Mouse (Mus musculus): Measurements from ENCODE around the gene Kmt2e. TPM values are rescaled to one million over a fixed set of nuclear protein-coding genes. Genes with fewer than 3 reads are reported as not detected.

Gene Kmt2e
- total and polyA plus RNA-seq, 3 experiments, result 7.2 to 29.7 (median 21.3) TPM

DNA sequence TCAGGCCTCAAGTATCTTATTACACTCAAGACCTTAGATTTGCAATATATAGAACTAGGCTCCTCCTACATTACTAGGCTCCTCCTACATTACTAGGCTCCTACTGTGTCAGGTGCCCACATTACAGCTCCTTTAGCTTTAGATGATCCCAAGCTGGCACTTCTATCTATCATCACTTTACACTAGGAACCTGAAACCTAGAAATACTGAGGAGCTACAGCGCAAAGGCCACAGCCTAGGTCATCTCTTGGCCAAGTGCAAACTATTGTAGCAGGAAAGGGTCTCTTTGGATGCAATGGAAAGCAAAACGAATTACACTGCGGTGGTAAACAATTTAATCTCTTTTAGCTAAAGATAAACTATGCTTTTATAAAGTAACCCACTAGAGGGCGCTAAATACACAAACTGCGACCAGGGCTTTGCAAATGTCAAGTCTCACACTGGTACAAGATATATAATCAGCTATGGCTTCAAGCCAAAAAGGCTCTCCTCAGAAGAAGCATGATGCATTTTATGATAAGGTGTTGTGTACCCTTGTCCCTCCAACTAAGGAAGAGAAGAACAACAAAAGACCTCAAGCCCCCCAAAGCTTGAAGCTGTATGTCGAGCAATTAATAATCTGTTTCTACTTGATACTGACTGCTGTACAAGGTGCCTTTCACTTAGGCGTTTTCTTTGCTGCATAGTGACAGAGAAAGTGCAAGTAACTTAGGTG lies 18.5 kb upstream of the Kmt2e start (continued):
- TF ChIP-seq ZKSCAN1 (IDR thresholded peaks at IDR 0.05; ENCODE audit: borderline replicate concordance, low read depth, low read length) (no peak), ZNF384 (IDR thresholded peaks at IDR 0.05; ENCODE audit: low read depth, low read length) (no peak), MAFK (IDR thresholded peaks at IDR 0.05; ENCODE audit: insufficient replicate concordance, low read length) (0 out of 2 replicates have a peak, but pooled peaks have one; percentile 28), EP300 (IDR thresholded peaks at IDR 0.05; ENCODE audit: low read length) (peak; percentile 47), RCOR1 (conservative IDR thresholded peaks at IDR 0.05; ENCODE audit: low read depth, low read length) (no peak), HCFC1 (IDR thresholded peaks at IDR 0.05; ENCODE audit: low read depth, low read length) (no peak), ZC3H11A (IDR thresholded peaks at IDR 0.05; ENCODE audit: low read depth, low read length) (no peak), CHD1 (IDR thresholded peaks at IDR 0.05; ENCODE audit: low read depth, low read length) (no peak), MAZ (IDR thresholded peaks at IDR 0.05; ENCODE audit: low read depth, low read length) (no peak), GABPA (IDR thresholded peaks at IDR 0.05; ENCODE audit: insufficient replicate concordance, low read depth, low read length) (no peak), CHD2 (IDR thresholded peaks at IDR 0.05; ENCODE audit: low read length) (no peak), TCF12 (IDR thresholded peaks at IDR 0.05; ENCODE audit: low read depth, low read length) (0 out of 2 replicates have a peak, but pooled peaks have one; percentile 0), CTCF (conservative IDR thresholded peaks at IDR 0.05 in 1 of 2, IDR thresholded peaks at IDR 0.05 in 1 of 2; ENCODE audit: low read depth in 2 of 2, low read length in 2 of 2) (peak; percentile 67 to 70), NRF1 (IDR thresholded peaks at IDR 0.05; ENCODE audit: low read depth, low read length) (no peak), MAX (IDR thresholded peaks at IDR 0.05; ENCODE audit: low read length) (peak; percentile 73), POLR2A (IDR thresholded peaks at IDR 0.05; ENCODE audit: low read depth, low read length) (no peak)

DNA sequence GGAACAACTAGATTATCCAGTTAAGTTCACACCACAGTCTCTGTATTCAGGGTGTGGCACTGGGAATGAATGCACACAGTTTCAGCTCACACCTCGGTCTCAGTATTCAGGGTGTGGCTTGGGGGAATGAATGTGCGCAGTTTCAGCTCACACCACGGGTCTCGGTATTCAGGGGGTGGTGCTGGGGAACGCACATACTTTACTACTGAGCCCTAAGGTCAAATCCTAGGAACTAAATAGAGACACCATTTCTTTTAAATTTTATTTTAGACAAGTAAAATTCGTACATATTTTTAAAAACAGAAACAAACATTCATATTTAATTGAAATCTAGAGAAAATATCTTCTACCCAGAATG lies 18.0 kb upstream of the Kmt2e start:
- no peaks in the 10 kb centered on the region for H3K27me3 ChIP-seq (replicated peaks)
- H3K36me3 ChIP-seq (replicated peaks in 1 of 2; ENCODE audit: control insufficient read depth in 1 of 2, insufficient read depth in 1 of 2, low read length in 1 of 2), result peaks cover 2 to 11% of the 10 kb centered on the region in 2 experiments
- in situ Hi-C loops (cut with MboI; ENCODE audit: low pct_ligation_motif_present, low pct_unique_long_range_greater_than_20kb, low sequenced_read_pairs), result loop anchor here (5.0 to 25.0 kb wide), 2 partner anchors 36 to 646 kb away; no protein-coding TSS in a partner anchor
- peak overlapping the region; percentile 14 to 79 (median 27) for H3K4me3 ChIP-seq (replicated peaks in 1 of 3; ENCODE audit: low read depth in 2 of 3, low read length in 2 of 3, poor library complexity in 1 of 3)
- dilution Hi-C loops (cut with MboI; ENCODE audit: extremely low pct_ligation_motif_present, extremely low pct_unique_long_range_greater_than_20kb, low sequenced_read_pairs), result no loop called here
- H3K4me2 ChIP-seq (ENCODE audit: insufficient read depth, low read depth, poor library complexity, severe bottlenecking), result peak overlapping the region; percentile 72
- no peaks in the 10 kb centered on the region for H3K9me3 ChIP-seq (replicated peaks; ENCODE audit: low read length)
- H3K79me2 ChIP-seq (replicated peaks; ENCODE audit: control insufficient read depth, extremely low read depth, insufficient read depth, poor library complexity, severe bottlenecking), result peaks cover 86% of the 10 kb centered on the region
- peak overlapping the region; percentile 68 for H3K9ac ChIP-seq (ENCODE audit: insufficient read depth, low read depth)
- H3K27ac ChIP-seq (ENCODE audit: insufficient read depth, low read depth), result peak overlapping the region; percentile 86
- H3K4me1 ChIP-seq (ENCODE audit: control insufficient read depth in 1 of 2, insufficient read depth in 2 of 2), result peaks cover 19 to 73% of the 10 kb centered on the region in 2 experiments
- DNase-seq (ENCODE audit: extremely low read depth), result peak; percentile 77
- TF ChIP-seq EP300 (IDR thresholded peaks at IDR 0.05; ENCODE audit: low read length) (no peak), JUN (IDR thresholded peaks at IDR 0.05; ENCODE audit: insufficient read depth, low read depth, low read length) (no peak), PAX5 (IDR thresholded peaks at IDR 0.05; ENCODE audit: low read length) (no peak), MAFK (IDR thresholded peaks at IDR 0.05; ENCODE audit: insufficient replicate concordance, low read length) (0 out of 2 replicates have a peak, but pooled peaks have one; percentile 0), TCF12 (IDR thresholded peaks at IDR 0.05; ENCODE audit: low read depth, low read length) (peak; percentile 50; the same call in 1 of the 2 replicates), ELF1 (IDR thresholded peaks at IDR 0.05; ENCODE audit: low read depth, low read length) (no peak), ZNF384 (IDR thresholded peaks at IDR 0.05; ENCODE audit: low read depth, low read length) (no peak), SIN3A (IDR thresholded peaks at IDR 0.05; ENCODE audit: low read length) (peak; percentile 62), POLR2A (IDR thresholded peaks at IDR 0.05; ENCODE audit: low read depth, low read length) (peak; percentile 46), ETS1 (conservative IDR thresholded peaks at IDR 0.05; ENCODE audit: low read depth, low read length) (no peak), GABPA (IDR thresholded peaks at IDR 0.05; ENCODE audit: insufficient replicate concordance, low read depth, low read length) (no peak), NRF1 (IDR thresholded peaks at IDR 0.05; ENCODE audit: low read depth, low read length) (peak; percentile 49; the same call in 1 of the 2 replicates), ZMIZ1 (IDR thresholded peaks at IDR 0.05; ENCODE audit: low read depth, low read length) (peak; percentile 77; the same call in 1 of the 2 replicates), ZC3H11A (IDR thresholded peaks at IDR 0.05; ENCODE audit: low read depth, low read length) (no peak), JUND (conservative IDR thresholded peaks at IDR 0.05; ENCODE audit: low read depth, low read length) (no peak), RCOR1 (conservative IDR thresholded peaks at IDR 0.05; ENCODE audit: low read depth, low read length) (no peak), KAT2A (IDR thresholded peaks at IDR 0.05; ENCODE audit: insufficient replicate concordance, low read length) (no peak), NELFE (IDR thresholded peaks at IDR 0.05; ENCODE audit: low read depth, low read length) (peak; percentile 48; the same call in 1 of the 2 replicates), MAX (IDR thresholded peaks at IDR 0.05; ENCODE audit: low read length) (no peak), POLR2AphosphoS2 (IDR thresholded peaks at IDR 0.05; ENCODE audit: low read depth, low read length) (no peak), BHLHE40 (IDR thresholded peaks at IDR 0.05; ENCODE audit: low read depth, low read length) (peak; percentile 78), CHD1 (IDR thresholded peaks at IDR 0.05; ENCODE audit: low read depth, low read length) (0 out of 2 replicates have a peak, but pooled peaks have one; percentile 93), HCFC1 (IDR thresholded peaks at IDR 0.05; ENCODE audit: low read depth, low read length) (no peak), ZKSCAN1 (IDR thresholded peaks at IDR 0.05; ENCODE audit: borderline replicate concordance, low read depth, low read length) (no peak), UBTF (IDR thresholded peaks at IDR 0.05; ENCODE audit: low read depth, low read length) (no peak), MEF2A (IDR thresholded peaks at IDR 0.05; ENCODE audit: borderline replicate concordance, low read depth, low read length) (no peak), TBP (conservative IDR thresholded peaks at IDR 0.05; ENCODE audit: low read depth, low read length) (peak; percentile 72; the same call in 1 of the 2 replicates), IRF4 (IDR thresholded peaks at IDR 0.05; ENCODE audit: low read depth, low read length) (peak; percentile 65; the same call in 1 of the 2 replicates), CHD2 (IDR thresholded peaks at IDR 0.05; ENCODE audit: low read length) (no peak), MAZ (IDR thresholded peaks at IDR 0.05; ENCODE audit: low read depth, low read length) (no peak), CTCF (conservative IDR thresholded peaks at IDR 0.05 in 1 of 2, IDR thresholded peaks at IDR 0.05 in 1 of 2; ENCODE audit: low read depth in 2 of 2, low read length in 2 of 2) (no peak)

Measured in CH12.LX (cell line).